Mouse (Mus musculus) intestine, embryonic 14.5 days (tissue): ENCODE results near the gene Slc18a3. TPM values are rescaled to one million over a fixed set of nuclear protein-coding genes. Genes with fewer than 3 reads are reported as not detected.

Experiments used
- ATAC-seq: fragments of 200-750 bp; cut with Nextera tagmentation; replicated peaks from 2 replicates; pipeline ENCODE4 v1.8.0; 2017; ENCODE audit warnings: low read depth, moderate number of reproducible peaks, moderate TSS enrichment, moderate library complexity; ENCODE audit not compliant: low FRiP score, low TSS enrichment
- DNase-seq: peaks from one replicate; pipeline ENCODE4 v3.0.0-alpha.2; 2018; ENCODE audit warnings: low spot score
- H3K27ac ChIP-seq: fragments of 300-500 bp; sonication (generic); 2 replicates; pipeline ENCODE4 v1.5.1; 2014; ENCODE audit warnings: low read depth, mild to moderate bottlenecking, control low read depth
- H3K27me3 ChIP-seq: fragments of 300-500 bp; sonication (generic); replicated peaks from 2 replicates; pipeline ENCODE4 v1.6.1; 2014; ENCODE audit warnings: low read length, control low read depth; ENCODE audit not compliant: control insufficient read depth, insufficient read depth
- H3K36me3 ChIP-seq: fragments of 300-500 bp; sonication (generic); 2 replicates; pipeline ENCODE4 v1.6.1; 2014; ENCODE audit warnings: low read length, control low read depth; ENCODE audit not compliant: control insufficient read depth, insufficient read depth
- H3K4me1 ChIP-seq: fragments of 300-500 bp; sonication (generic); replicated peaks from 2 replicates; pipeline ENCODE4 v1.6.1; 2014; ENCODE audit warnings: low read length, control low read depth, mixed read lengths; ENCODE audit not compliant: control insufficient read depth, insufficient read depth
- H3K4me2 ChIP-seq: fragments of 300-500 bp; sonication (generic); 2 replicates; pipeline ENCODE4 v1.6.1; 2014; ENCODE audit warnings: low read length
- H3K4me3 ChIP-seq: fragments of 300-500 bp; sonication (generic); 2 replicates; pipeline ENCODE4 v1.5.1; 2014; ENCODE audit warnings: low read depth, low read length, control low read depth, mixed read lengths
- H3K9ac ChIP-seq: fragments of 300-500 bp; sonication (generic); 2 replicates; pipeline ENCODE4 v1.6.1; 2014; ENCODE audit warnings: mild to moderate bottlenecking, low read length
- H3K9me3 ChIP-seq: fragments of 300-500 bp; sonication (generic); 2 replicates; pipeline ENCODE4 v1.6.1; 2016; ENCODE audit warnings: low read length, control low read depth; ENCODE audit not compliant: control insufficient read depth
- WGBS: fragments of 180-500 bp; shearing (Covaris S2); extraction: QIAGEN DNeasy Blood & Tissue Kit; methylation state at CpG from one replicate; pipeline ENCODE4 v1.1.7; 2014; 5-methylcytosine and 5-hydroxymethylcytosine counted together
- polyA plus RNA-seq: library from polyadenylated mRNA; unstranded; fragments of >200 nt; fragmentation: Nextera tagmentation; extraction: Ambion mirVana; gene quantifications from 2 replicates; pipeline ENCODE4 v1.2.1, GENCODE M21; 2014

The Slc18a3 gene
- polyA plus RNA-seq, 1 experiment from 2014 or later: 11.3 TPM

GRCm38 (mm10) chr14:32439316-32439715 lies 25.3 kb downstream of the Slc18a3 start:
- Histone ChIP-seq H3K4me1 (0 out of 2 replicates have a peak, but pooled peaks cover 6% of the 10 kb centered on the region), H3K4me3 (no peak overlapping the region), H3K27ac (peak overlapping the region; percentile 87), H3K27me3 (no peaks in the 10 kb centered on the region), H3K9ac (no peak overlapping the region), H3K9me3 (no peaks in the 10 kb centered on the region), H3K36me3 (no peaks in the 10 kb centered on the region), H3K4me2 (no peak overlapping the region)
- DNase-seq (peak; percentile 54), ATAC-seq (peak; percentile 27; the same call in 1 of the 2 replicates)
- WGBS: 32% methylated on average over 5 of the region's 5 CpGs

- Histone ChIP-seq H3K4me2 (no peak overlapping the region), H3K9me3 (peaks cover 4% of the 10 kb centered on the region; the same call in 1 of the 2 replicates), H3K4me3 (no peak overlapping the region), H3K36me3 (no peaks in the 10 kb centered on the region), H3K4me1 (0 out of 2 replicates have a peak, but pooled peaks cover 6% of the 10 kb centered on the region), H3K27ac (0 out of 2 replicates have a peak overlapping the region, but pooled peaks have one; percentile 27), H3K9ac (no peak overlapping the region), H3K27me3 (no peaks in the 10 kb centered on the region)
- WGBS: 35% methylated on average over 5 of the region's 5 CpGs
- DNase-seq (peak; percentile 54), ATAC-seq (0 out of 2 replicates have a peak, but pooled peaks have one; percentile 43)
Measured at GRCm38 (mm10) chr14:32437352-32437793, 27.3 kb downstream of the Slc18a3 start.

GRCm38 (mm10) chr14:32429030-32429602 lies 35.5 kb downstream of the Slc18a3 start:
- H3K9me3 ChIP-seq: peaks cover 4% of the 10 kb centered on the region; the same call in 1 of the 2 replicates
- H3K9ac ChIP-seq: no peak overlapping the region
- 27% methylated on average over 8 of the region's 8 CpGs for WGBS
- no peaks in the 10 kb centered on the region for H3K27me3 ChIP-seq
- H3K27ac ChIP-seq: no peak overlapping the region
- DNase-seq: no peak
- ATAC-seq: no peak
- H3K36me3 ChIP-seq: no peaks in the 10 kb centered on the region
- H3K4me2 ChIP-seq: no peak overlapping the region
- H3K4me1 ChIP-seq: peaks cover 6% of the 10 kb centered on the region; the same call in 1 of the 2 replicates
- no peak overlapping the region for H3K4me3 ChIP-seq

GRCm38 (mm10) chr14:32423946-32424345 lies 40.7 kb downstream of the Slc18a3 start:
- no peak overlapping the region for H3K9ac ChIP-seq
- no peak overlapping the region for H3K4me3 ChIP-seq
- WGBS: 90% methylated on average over 7 of the region's 7 CpGs
- H3K27ac ChIP-seq: no peak overlapping the region
- no peaks in the 10 kb centered on the region for H3K36me3 ChIP-seq
- H3K4me2 ChIP-seq: no peak overlapping the region
- H3K9me3 ChIP-seq: no peaks in the 10 kb centered on the region
- no peaks in the 10 kb centered on the region for H3K27me3 ChIP-seq
- ATAC-seq: no peak
- H3K4me1 ChIP-seq: peaks cover 6% of the 10 kb centered on the region; the same call in 1 of the 2 replicates
- no peak for DNase-seq

GRCm38 (mm10) chr14:32418747-32419146 lies 45.9 kb downstream of the Slc18a3 start:
- 73% methylated on average over 11 of the region's 11 CpGs for WGBS
- Histone ChIP-seq H3K36me3 (no peaks in the 10 kb centered on the region), H3K27ac (no peak overlapping the region), H3K4me2 (no peak overlapping the region), H3K4me3 (no peak overlapping the region), H3K9me3 (0 out of 2 replicates have a peak, but pooled peaks cover 2% of the 10 kb centered on the region), H3K4me1 (no peaks in the 10 kb centered on the region), H3K27me3 (no peaks in the 10 kb centered on the region), H3K9ac (no peak overlapping the region)
- DNase-seq (no peak), ATAC-seq (no peak)

Other genes starting within 250 kb of the Slc18a3 start
- 17.8 and 19.9 TPM in 2 replicates for gene Ogdhl, start 142.8 kb downstream of the Slc18a3 start, polyA plus RNA-seq
- not detected in 2 replicates for gene 1700024G13Rik, start 76.5 kb downstream of the Slc18a3 start, polyA plus RNA-seq
- gene Chat, start 1.1 kb upstream of the Slc18a3 start, polyA plus RNA-seq: 1.3 and 1.4 TPM in 2 replicates
- gene Ercc6, start 48.7 kb upstream of the Slc18a3 start, polyA plus RNA-seq: 16.0 and 19.1 TPM in 2 replicates
- 1.1 and 1.2 TPM in 2 replicates for gene Prrxl1, start 134.6 kb upstream of the Slc18a3 start, polyA plus RNA-seq
- 0.05 and 0.17 TPM in 2 replicates for gene 3425401B19Rik, start 220.4 kb upstream of the Slc18a3 start, polyA plus RNA-seq